Mouse (Mus musculus) intestine, embryonic 15.5 days (tissue): ENCODE results near the gene Phf6. TPM values are rescaled to one million over a fixed set of nuclear protein-coding genes. Genes with fewer than 3 reads are reported as not detected.
"Not testable (repeated sequence)": the region's sequence is repeated elsewhere in the genome, so short reads cannot be mapped to it uniquely, and the experiment has no call there.

Experiments used
- ATAC-seq: fragments of 200-750 bp; cut with Nextera tagmentation; 2 replicates; pipeline ENCODE4 v1.8.0; 2017; ENCODE audit warnings: moderate TSS enrichment, moderate library complexity
- H3K27ac ChIP-seq: fragments of 300-500 bp; sonication (generic); 2 replicates; pipeline ENCODE4 v1.5.1; 2015; ENCODE audit warnings: mild to moderate bottlenecking, inconsistent platforms
- H3K27me3 ChIP-seq: fragments of 300-500 bp; sonication (generic); replicated peaks from 2 replicates; pipeline ENCODE4 v1.6.1; 2015; ENCODE audit warnings: inconsistent platforms
- H3K36me3 ChIP-seq: fragments of 300-500 bp; sonication (generic); 2 replicates; pipeline ENCODE4 v1.6.1; 2015; ENCODE audit warnings: inconsistent platforms
- H3K4me1 ChIP-seq: fragments of 300-500 bp; sonication (generic); replicated peaks from 2 replicates; pipeline ENCODE4 v1.6.1; 2015; ENCODE audit warnings: inconsistent platforms
- H3K4me2 ChIP-seq: fragments of 300-500 bp; sonication (generic); replicated peaks from 2 replicates; pipeline ENCODE4 v1.6.1; 2015; ENCODE audit warnings: mild to moderate bottlenecking, inconsistent platforms
- H3K4me3 ChIP-seq: fragments of 300-500 bp; sonication (generic); replicated peaks from 2 replicates; pipeline ENCODE4 v1.5.1; 2015; ENCODE audit warnings: inconsistent platforms
- H3K9ac ChIP-seq: fragments of 300-500 bp; sonication (generic); 2 replicates; pipeline ENCODE4 v1.6.1; 2015; ENCODE audit warnings: inconsistent platforms
- H3K9me3 ChIP-seq: fragments of 300-500 bp; sonication (generic); 2 replicates; pipeline ENCODE4 v1.6.1; 2016; ENCODE audit warnings: inconsistent platforms
- WGBS: fragments of 180-500 bp; shearing (Covaris S2); methylation state at CpG from one replicate; pipeline ENCODE4 v1.1.7; 2015; 5-methylcytosine and 5-hydroxymethylcytosine counted together
- polyA plus RNA-seq: library from polyadenylated mRNA; unstranded; fragments of >200 nt; fragmentation: Nextera tagmentation; extraction: Ambion mirVana; gene quantifications from 2 replicates; pipeline ENCODE4 v1.2.1, GENCODE M21; 2015

Gene Phf6
- polyA plus RNA-seq, 1 experiment from 2014 or later = 28.6 TPM

DNA sequence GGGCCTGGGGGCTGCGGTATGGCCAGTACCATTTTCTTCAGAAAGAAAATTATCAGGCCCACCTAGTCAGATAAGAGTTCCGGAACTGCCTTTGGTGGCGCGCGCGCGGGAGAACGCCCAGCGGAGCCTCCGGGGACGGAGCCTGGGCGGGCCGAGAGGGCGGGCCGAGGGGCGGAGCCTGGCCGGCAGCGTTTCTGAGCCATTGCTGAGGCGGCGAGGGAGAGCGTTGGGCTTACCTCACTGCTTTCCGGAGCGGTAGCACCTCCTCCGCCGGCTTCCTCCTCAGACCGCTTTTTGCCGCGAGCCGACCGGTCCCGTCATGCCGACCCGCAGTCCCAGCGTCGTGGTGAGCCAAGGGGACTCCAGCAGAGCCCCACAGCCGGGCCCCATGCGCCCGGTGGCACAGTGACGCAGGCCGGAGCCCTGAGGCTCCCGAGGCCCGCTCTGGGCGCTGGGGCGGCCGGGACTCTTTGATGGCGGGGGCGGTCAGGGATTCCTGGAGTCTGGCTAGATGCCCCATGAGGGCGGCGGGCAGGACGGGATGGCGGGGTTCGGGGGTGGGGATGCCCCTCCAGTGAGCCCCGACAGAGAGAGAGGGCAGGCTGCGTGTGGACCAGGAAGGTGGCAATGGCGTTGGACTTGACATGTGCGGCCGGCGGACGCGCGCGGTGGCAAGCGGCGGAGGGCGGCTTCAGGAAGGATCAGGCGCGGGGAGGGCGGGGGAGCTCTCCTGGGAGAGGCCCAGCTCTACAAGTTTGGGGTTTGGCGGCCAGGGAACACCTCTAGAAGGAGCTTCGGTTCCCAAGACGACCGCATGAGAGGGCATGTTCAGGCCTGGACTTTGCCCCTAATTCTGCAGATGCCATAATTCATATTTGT lies 76.1 kb downstream of the Phf6 start, which contains the start of gene Hprt:
Gene Hprt (plus strand): TSS at position 233 of the 879 bp plus-strand sequence.
- Histone ChIP-seq H3K9me3 (no peaks in the 10 kb centered on the region), H3K27me3 (no peaks in the 10 kb centered on the region), H3K4me2 (peak within 1 kb of the TSS; percentile 50), H3K27ac (peak within 1 kb of the TSS; percentile 94), H3K4me3 (peak within 1 kb of the TSS; percentile 68), H3K4me1 (no peaks in the 10 kb centered on the region), H3K9ac (peak within 1 kb of the TSS; percentile 73), H3K36me3 (no peaks in the 10 kb centered on the region)
- 18% methylated on average over 71 of the region's 72 CpGs for WGBS
- peak; percentile 97 for ATAC-seq

DNA sequence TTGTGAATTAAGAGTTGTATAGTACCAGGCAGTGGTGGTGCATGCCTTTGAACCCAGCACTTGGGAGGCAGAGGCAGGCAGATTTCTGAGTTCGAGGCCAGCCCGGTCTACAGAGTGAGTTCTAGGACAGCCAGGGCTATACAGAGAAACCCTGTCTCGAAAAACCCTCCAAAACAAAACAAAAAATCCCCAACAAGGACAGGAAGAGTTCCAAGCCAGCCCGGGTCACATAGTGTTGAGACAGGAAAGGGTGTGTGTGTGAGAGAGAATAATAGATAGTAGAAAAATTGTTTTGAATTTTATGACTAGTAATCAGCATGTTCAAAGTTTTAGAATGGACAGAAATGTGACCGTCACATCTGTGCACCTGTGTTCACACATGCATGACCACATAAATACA lies 82.7 kb downstream of the Phf6 start:
- not testable (repeated sequence) for H3K4me3 ChIP-seq, H3K9me3 ChIP-seq, H3K4me1 ChIP-seq, H3K36me3 ChIP-seq, H3K9ac ChIP-seq, H3K4me2 ChIP-seq, H3K27ac ChIP-seq, H3K27me3 ChIP-seq, ATAC-seq
- 81% methylated on average over 5 of the region's 5 CpGs for WGBS

DNA sequence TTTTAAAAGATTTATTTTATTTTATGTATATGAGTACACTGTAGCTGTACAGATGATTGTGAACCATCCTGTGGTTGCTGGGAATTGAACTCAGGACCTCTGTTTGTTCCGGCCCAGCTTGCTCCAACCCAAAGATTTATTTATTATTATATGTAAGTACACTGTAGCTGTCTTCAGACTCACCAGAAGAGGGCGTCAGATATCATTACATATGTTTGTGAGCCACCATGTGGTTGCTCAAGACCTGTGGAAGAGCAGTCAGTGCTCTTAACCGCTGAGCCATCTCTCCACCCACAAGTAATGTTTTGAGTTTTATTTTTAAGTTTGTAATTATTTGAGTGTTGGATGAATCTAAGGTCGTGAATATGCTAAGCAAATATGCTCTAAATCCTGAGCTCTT lies 92.8 kb downstream of the Phf6 start:
- not testable (repeated sequence) for ATAC-seq, H3K36me3 ChIP-seq, H3K9me3 ChIP-seq, H3K4me2 ChIP-seq, H3K27me3 ChIP-seq, H3K4me1 ChIP-seq, H3K4me3 ChIP-seq, H3K9ac ChIP-seq, H3K27ac ChIP-seq
- 55% methylated on average over 4 of the region's 4 CpGs for WGBS

DNA sequence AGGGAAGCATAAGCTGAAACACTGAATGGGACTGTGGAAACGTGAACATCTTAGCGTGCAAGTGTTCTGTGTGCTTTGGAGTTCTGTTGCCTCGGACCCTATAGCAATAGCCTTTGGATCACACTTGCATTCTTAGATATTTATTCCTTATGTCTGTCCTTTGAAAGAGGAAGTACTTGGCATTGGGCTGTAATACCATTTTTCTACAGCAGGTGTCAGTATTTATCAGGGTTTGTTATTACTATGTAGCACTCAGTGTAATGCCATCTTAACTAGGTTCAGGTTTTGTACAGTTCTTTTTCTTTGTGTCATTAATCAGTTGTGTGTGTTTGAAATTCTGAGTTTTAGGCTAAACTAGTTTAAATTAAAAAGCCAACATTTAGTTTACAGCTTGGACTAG lies 94.0 kb downstream of the Phf6 start:
- 46% methylated on average over 3 of the region's 3 CpGs for WGBS

More for the DNA sequence above, 94.0 kb downstream of the Phf6 start:
- Histone ChIP-seq H3K36me3 (no peaks in the 10 kb centered on the region), H3K27ac (no peak overlapping the region), H3K27me3 (no peaks in the 10 kb centered on the region), H3K4me2 (no peak overlapping the region), H3K4me1 (no peaks in the 10 kb centered on the region), H3K9me3 (no peaks in the 10 kb centered on the region), H3K4me3 (no peak overlapping the region), H3K9ac (no peak overlapping the region)
- no peak for ATAC-seq

Other genes starting within 250 kb of the Phf6 start
- 4.3 and 4.6 TPM in 2 replicates for gene Ccdc160, start 121.1 kb upstream of the Phf6 start, polyA plus RNA-seq
- 258 and 283 TPM in 2 replicates for gene Hprt, start 75.9 kb downstream of the Phf6 start, polyA plus RNA-seq